Comparison of ENCODE assay signal across 9 mouse cellular contexts in genomic region chr10:67192366-67192765, GRCm38 (mm10).
DNase-seq lines count a peak whose midpoint lies in the region; ATAC-seq lines count a peak whose summit lies in the region.
"Had no signal": no experiment of that assay in that cellular context is flagged by ENCODE, and none has a peak within 500 bp of the region (broad histone marks: within the 10 kb centered on the region; RNA-seq: fewer than 3 reads in every experiment).

No protein-coding gene starts in this region.

- H3K36me3 ChIP-seq in hindbrain, embryonic 11.5 days (ENCODE audit: control insufficient read depth, insufficient read depth, low read length): 0 out of 2 replicates have a peak, but pooled peaks cover 2% of the 10 kb centered on the region
- peaks cover 43% of the 10 kb centered on the region for H3K36me3 ChIP-seq in hindbrain, embryonic 10.5 days
- peaks cover 48% of the 10 kb centered on the region for H3K36me3 ChIP-seq in embryonic facial prominence, embryonic 10.5 days (replicated peaks)

- no peak for ATAC-seq in hindbrain, embryonic 11.5 days (ENCODE audit: low FRiP score)

- no peaks in the 10 kb centered on the region for H3K27me3 ChIP-seq in hindbrain, embryonic 11.5 days (ENCODE audit: control insufficient read depth, insufficient read depth, low read length)
- no peaks in the 10 kb centered on the region for H3K27me3 ChIP-seq in hindbrain, embryonic 10.5 days (ENCODE audit: insufficient read depth, poor library complexity, severe bottlenecking)
- H3K27me3 ChIP-seq in embryonic facial prominence, embryonic 10.5 days (replicated peaks; ENCODE audit: low read depth, poor library complexity, severe bottlenecking): no peaks in the 10 kb centered on the region

- H3K27ac ChIP-seq in hindbrain, embryonic 11.5 days (ENCODE audit: low read depth, low read length): no peak overlapping the region
- no peak overlapping the region for H3K27ac ChIP-seq in hindbrain, embryonic 10.5 days
- no peak overlapping the region for H3K27ac ChIP-seq in embryonic facial prominence, embryonic 10.5 days (replicated peaks)

- no peak overlapping the region for H3K4me3 ChIP-seq in hindbrain, embryonic 11.5 days (ENCODE audit: low read depth, low read length)
- no peak overlapping the region for H3K4me3 ChIP-seq in hindbrain, embryonic 10.5 days
- no peak overlapping the region for H3K4me3 ChIP-seq in embryonic facial prominence, embryonic 10.5 days

- H3K4me2 ChIP-seq in hindbrain, embryonic 11.5 days (replicated peaks; ENCODE audit: low read depth, low read length): no peak overlapping the region

- no peaks in the 10 kb centered on the region for H3K9me3 ChIP-seq in hindbrain, embryonic 11.5 days (ENCODE audit: control insufficient read depth, low read length)
- peaks cover 2% of the 10 kb centered on the region; the same call in 1 of the 2 replicates for H3K9me3 ChIP-seq in hindbrain, embryonic 10.5 days
- peaks cover 2% of the 10 kb centered on the region; the same call in 1 of the 2 replicates for H3K9me3 ChIP-seq in embryonic facial prominence, embryonic 10.5 days

- WGBS in hindbrain, embryonic 11.5 days: 99% methylated on average over 3 of the region's 3 CpGs
- WGBS in hindbrain, embryonic 10.5 days: 95% methylated on average over 3 of the region's 3 CpGs
- 92% methylated on average over 3 of the region's 3 CpGs for WGBS in embryonic facial prominence, embryonic 10.5 days

- no peak overlapping the region for H3K9ac ChIP-seq in hindbrain, embryonic 11.5 days (ENCODE audit: low read depth, low read length)

- H3K4me1 ChIP-seq in hindbrain, embryonic 11.5 days (replicated peaks; ENCODE audit: control insufficient read depth, insufficient read depth, low read length): no peaks in the 10 kb centered on the region
- peaks cover 17% of the 10 kb centered on the region for H3K4me1 ChIP-seq in hindbrain, embryonic 10.5 days (replicated peaks)
- peaks cover 20% of the 10 kb centered on the region for H3K4me1 ChIP-seq in embryonic facial prominence, embryonic 10.5 days

- peak; percentile 43 for DNase-seq in hindbrain, embryonic 11.5 days (ENCODE audit: low spot score)
- DNase-seq in hindbrain, embryonic 10.5 days (ENCODE audit: low spot score): no peak
- peak; percentile 44 to 73 for DNase-seq in spleen, postnatal 4 days (ENCODE audit: low spot score in 2 of 2)
- no peak for DNase-seq in spleen, adult 18-20 months
- DNase-seq in embryonic facial prominence, embryonic 10.5 days (ENCODE audit: low spot score): peak; percentile 15
- peak; percentile 68 for DNase-seq in thymus, postnatal 4 days
- no peak for DNase-seq in right cerebral cortex, postnatal 36 days (ENCODE audit: low spot score in 2 of 2)
- no peak for DNase-seq in cerebellum, postnatal 4 days (ENCODE audit: low spot score in 2 of 2)
- DNase-seq: left cerebral cortex, postnatal 4 days had no signal

Comparison
In these comparisons a context has a peak if more than half of its experiments do, and no peak if none do; other contexts are left out.
1. DNase-seq: peak in hindbrain, embryonic 11.5 days (single experiment), spleen, postnatal 4 days (2 of 2), embryonic facial prominence, embryonic 10.5 days (single experiment) and thymus, postnatal 4 days (single experiment); none in hindbrain, embryonic 10.5 days (single experiment), spleen, adult 18-20 months (0 of 2), right cerebral cortex, postnatal 36 days (0 of 2) and cerebellum, postnatal 4 days (0 of 2).